Mouse (Mus musculus): ENCODE measurements at regions not wholly inside any gene's neighbourhood (a gene's known extent, or its start where the extent isn't known, plus 50 kb on each side); places are given as distances from the start of the nearest gene placed in this dataset.

GRCm38 (mm10) chr13:34401031-34401430 is 56.0 kb upstream of the Slc22a23 start:
- TF ChIP-seq POLR2A (IDR thresholded peaks at IDR 0.05; ENCODE audit: borderline replicate concordance, extremely low read depth, insufficient read depth, insufficient read length, poor library complexity, severe bottlenecking) (no peak), CTCF (IDR thresholded peaks at IDR 0.05; ENCODE audit: borderline replicate concordance, extremely low read depth, insufficient read depth, insufficient read length) (no peak)

Measured in brain, embryonic 14.5 days (tissue).